Mouse (Mus musculus): ENCODE results near the gene Ust.

- TF ChIP-seq CTCF (IDR thresholded peaks at IDR 0.05; ENCODE audit: control insufficient read depth, insufficient read depth, insufficient read length) (no peak), CEBPB (IDR thresholded peaks at IDR 0.05; ENCODE audit: low read depth) (no peak), MAX (IDR thresholded peaks at IDR 0.05) (no peak), MYOG (IDR thresholded peaks at IDR 0.05; ENCODE audit: control insufficient read depth, extremely low read depth, insufficient read length) (no peak)
Measured at GRCm38 (mm10) chr10:8176351-8177053, 342.1 kb downstream of the Ust start.
